11 mouse cellular contexts compared by ENCODE assay signal in the genomic region with DNA sequence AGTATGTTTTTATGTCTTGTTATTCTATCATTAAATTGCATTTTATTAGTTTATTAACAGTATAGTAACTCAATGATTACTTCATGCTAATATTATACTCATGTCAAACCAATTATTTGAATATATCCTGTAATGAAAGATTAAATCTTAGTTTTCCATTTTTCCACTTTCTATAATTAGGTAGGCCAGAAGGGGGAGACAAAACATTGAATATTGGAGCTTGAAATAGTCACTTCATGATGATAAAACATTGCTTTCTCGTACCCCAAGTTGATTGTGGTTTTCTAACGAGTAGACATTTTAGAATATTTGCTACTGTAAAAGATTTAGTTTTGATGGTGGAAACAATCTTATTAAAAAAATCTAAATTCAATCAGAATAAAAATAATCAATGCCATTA.
DNase-seq lines count a peak whose midpoint lies in the region; ATAC-seq and TF ChIP-seq lines count a peak whose summit lies in the region.
"Had no signal": no experiment of that assay in that cellular context is flagged by ENCODE, and none has a peak within 500 bp of the region (broad histone marks: within the 10 kb centered on the region; RNA-seq: fewer than 3 reads in every experiment).

No protein-coding gene starts in this region.

- no peak overlapping the region for H3K9ac ChIP-seq in midbrain, postnatal 0 days (replicated peaks; ENCODE audit: low read length, poor library complexity, severe bottlenecking)
- H3K9ac ChIP-seq: embryonic facial prominence, embryonic 15.5 days had no signal

- no peak overlapping the region for H3K27ac ChIP-seq in kidney, adult 2 months (ENCODE audit: insufficient read depth, low read depth, low read length)
- no peak overlapping the region for H3K27ac ChIP-seq in midbrain, postnatal 0 days (ENCODE audit: low read depth, low read length)
- no peak overlapping the region for H3K27ac ChIP-seq in midbrain, embryonic 10.5 days (replicated peaks)
- H3K27ac ChIP-seq: embryonic facial prominence, embryonic 15.5 days had no signal

- no peak overlapping the region for H3K4me2 ChIP-seq in midbrain, postnatal 0 days (ENCODE audit: low read depth, low read length, poor library complexity, severe bottlenecking)
- H3K4me2 ChIP-seq: embryonic facial prominence, embryonic 15.5 days; heart, embryonic 11.5 days had no signal

- no peaks in the 10 kb centered on the region for H3K4me1 ChIP-seq in kidney, adult 2 months (ENCODE audit: control insufficient read depth, insufficient read depth, low read length)
- no peaks in the 10 kb centered on the region for H3K4me1 ChIP-seq in midbrain, postnatal 0 days (ENCODE audit: insufficient read depth, low read length)
- H3K4me1 ChIP-seq in midbrain, embryonic 10.5 days = no peaks in the 10 kb centered on the region
- H3K4me1 ChIP-seq: embryonic facial prominence, embryonic 15.5 days had no signal

- TF ChIP-seq POLR2A in kidney, adult 2 months (IDR thresholded peaks at IDR 0.05; ENCODE audit: low read depth, low read length) = no peak

- no peak for TF ChIP-seq CTCF in kidney, adult 2 months (conservative IDR thresholded peaks at IDR 0.05; ENCODE audit: insufficient read depth, insufficient read length, low read depth, low read length)
- TF ChIP-seq CTCF in midbrain, postnatal 0 days (IDR thresholded peaks at IDR 0.05) = peak; percentile 74

- peak; percentile 45 for DNase-seq in cerebellum, adult 9-10 months
- no peak for DNase-seq in cerebellum, postnatal 4 days (ENCODE audit: low spot score in 2 of 2)
- peak; percentile 2 for DNase-seq in kidney, adult 2 months
- DNase-seq in kidney, postnatal 14 days = no peak
- DNase-seq in midbrain, postnatal 0 days (ENCODE audit: low spot score) = peak; percentile 46
- DNase-seq in midbrain, embryonic 10.5 days (ENCODE audit: low spot score) = no peak
- DNase-seq in ovary, postnatal 10 days (ENCODE audit: low spot score) = no peak
- DNase-seq in adrenal gland, adult 8-10 months = no peak
- DNase-seq: kidney, adult 8-10 months had no signal

- WGBS in kidney, adult 2 months = 27% methylated on average over 2 of the region's 2 CpGs
- WGBS in midbrain, postnatal 0 days = 29% methylated on average over 2 of the region's 2 CpGs
- 87% methylated on average over 2 of the region's 2 CpGs for WGBS in midbrain, embryonic 10.5 days

- no peak overlapping the region for H3K4me3 ChIP-seq in kidney, adult 2 months (ENCODE audit: insufficient read depth, low read depth, low read length)
- no peak overlapping the region for H3K4me3 ChIP-seq in midbrain, postnatal 0 days (ENCODE audit: low read depth, low read length)
- H3K4me3 ChIP-seq in midbrain, embryonic 10.5 days = no peak overlapping the region
- H3K4me3 ChIP-seq: embryonic facial prominence, embryonic 15.5 days had no signal

- H3K27me3 ChIP-seq in kidney, adult 2 months (replicated peaks; ENCODE audit: control insufficient read depth, insufficient read depth, low read length) = no peaks in the 10 kb centered on the region
- no peaks in the 10 kb centered on the region for H3K27me3 ChIP-seq in midbrain, postnatal 0 days (ENCODE audit: insufficient read depth, low read length)
- H3K27me3 ChIP-seq in midbrain, embryonic 10.5 days (ENCODE audit: low read depth, poor library complexity, severe bottlenecking) = no peaks in the 10 kb centered on the region
- H3K27me3 ChIP-seq: embryonic facial prominence, embryonic 15.5 days had no signal

- no peaks in the 10 kb centered on the region for H3K36me3 ChIP-seq in kidney, adult 2 months (ENCODE audit: control insufficient read depth, insufficient read depth, low read length)
- no peaks in the 10 kb centered on the region for H3K36me3 ChIP-seq in midbrain, postnatal 0 days (ENCODE audit: insufficient read depth, low read length)
- H3K36me3 ChIP-seq in midbrain, embryonic 10.5 days = no peaks in the 10 kb centered on the region
- H3K36me3 ChIP-seq: embryonic facial prominence, embryonic 15.5 days had no signal

- no peak for ATAC-seq in midbrain, postnatal 0 days (ENCODE audit: low FRiP score)

- H3K9me3 ChIP-seq in midbrain, postnatal 0 days (ENCODE audit: low read length) = no peaks in the 10 kb centered on the region
- no peaks in the 10 kb centered on the region for H3K9me3 ChIP-seq in midbrain, embryonic 10.5 days (replicated peaks)
- H3K9me3 ChIP-seq: embryonic facial prominence, embryonic 15.5 days had no signal

Comparison
In these comparisons a context has a peak if more than half of its experiments do, and no peak if none do; other contexts are left out.
1. DNase-seq: peak in cerebellum, adult 9-10 months (single experiment), kidney, adult 2 months (single experiment) and midbrain, postnatal 0 days (single experiment); none in cerebellum, postnatal 4 days (0 of 2), kidney, postnatal 14 days (single experiment), midbrain, embryonic 10.5 days (single experiment), ovary, postnatal 10 days (single experiment) and adrenal gland, adult 8-10 months (single experiment).